Mouse (Mus musculus) thymus, adult 2 months (tissue): Measurements from ENCODE around the gene Calm3. TPM values are rescaled to one million over a fixed set of nuclear protein-coding genes. Genes with fewer than 3 reads are reported as not detected.

Source experiments
- DNase-seq: peaks from one replicate; pipeline ENCODE4 v3.0.0; 2021
- H3K27ac ChIP-seq: fragments of 200-500 bp; 2 replicates; pipeline ENCODE4 v1.5.1; 2012; ENCODE audit warnings: low read length, control low read depth; ENCODE audit not compliant: control insufficient read depth, insufficient read depth
- H3K27me3 ChIP-seq: fragments of 200-500 bp; 2 replicates; pipeline ENCODE4 v1.6.1; 2012; ENCODE audit warnings: mild to moderate bottlenecking, low read length, moderate library complexity, mixed read lengths; ENCODE audit not compliant: control insufficient read depth, insufficient read depth
- H3K36me3 ChIP-seq: fragments of 200-500 bp; 2 replicates; pipeline ENCODE4 v1.6.1; 2012; ENCODE audit warnings: mild to moderate bottlenecking, low read length, moderate library complexity; ENCODE audit not compliant: control insufficient read depth, insufficient read depth
- H3K4me1 ChIP-seq: fragments of 200-500 bp; replicated peaks from 2 replicates; pipeline ENCODE4 v1.6.1; 2012; ENCODE audit warnings: low read length; ENCODE audit not compliant: control insufficient read depth, insufficient read depth
- H3K4me3 ChIP-seq: fragments of 200-500 bp; 2 replicates; pipeline ENCODE4 v1.5.1; 2012; ENCODE audit warnings: mild to moderate bottlenecking, low read length, control low read depth, moderate library complexity; ENCODE audit not compliant: control insufficient read depth, insufficient read depth
- CTCF ChIP-seq: fragments of 200-500 bp; IDR thresholded peaks from 2 replicates; pipeline ENCODE4 v1.5.1; 2012; ENCODE audit warnings: mild to moderate bottlenecking, control low read depth, low read length, moderate library complexity, borderline replicate concordance; ENCODE audit not compliant: control insufficient read depth, poor library complexity, insufficient read depth; ENCODE audit errors: extremely low read depth
- POLR2A ChIP-seq: fragments of 200-500 bp; IDR thresholded peaks from 2 replicates; pipeline ENCODE4 v1.6.1; 2012; ENCODE audit warnings: mild to moderate bottlenecking, low read length, control low read depth, moderate library complexity; ENCODE audit not compliant: control insufficient read depth, poor library complexity, insufficient read depth; ENCODE audit errors: extremely low read depth
- WGBS: fragments of 180-500 bp; shearing (Covaris S2); methylation state at CpG from one replicate; pipeline ENCODE4 v1.1.7; 2018; 5-methylcytosine and 5-hydroxymethylcytosine counted together
- polyA plus RNA-seq: library from polyadenylated mRNA; depleted of rRNA; stranded (reverse); fragments of >200 nt; gene quantifications from 2 replicates; pipeline ENCODE4 v1.2.3, GENCODE M21; 2012

Calm3 gene
- polyA plus RNA-seq, 1 experiment: 398 TPM

- WGBS: 87% methylated on average over 7 of the region's 7 CpGs
- Histone ChIP-seq H3K27ac (no peak overlapping the region), H3K4me3 (no peak overlapping the region), H3K27me3 (peaks cover 4% of the 10 kb centered on the region; the same call in 1 of the 2 replicates), H3K4me1 (peaks cover 17% of the 10 kb centered on the region), H3K36me3 (no peaks in the 10 kb centered on the region)
- TF ChIP-seq CTCF (no peak), POLR2A (no peak)
- no peak for DNase-seq
These were observed 16.4 kb upstream of the Calm3 start for GRCm38 (mm10) chr7:16940292-16940691.

GRCm38 (mm10) chr7:16938117-16938791, 14.3 kb upstream of the Calm3 start:
- Histone ChIP-seq H3K4me1 (0 out of 2 replicates have a peak, but pooled peaks cover 2% of the 10 kb centered on the region), H3K27me3 (no peaks in the 10 kb centered on the region), H3K4me3 (no peak overlapping the region), H3K36me3 (no peaks in the 10 kb centered on the region), H3K27ac (no peak overlapping the region)
- no peak for DNase-seq
- TF ChIP-seq POLR2A (no peak), CTCF (no peak)
- 82% methylated on average over 17 of the region's 17 CpGs for WGBS

- no peak for DNase-seq
- no peaks in the 10 kb centered on the region for H3K27me3 ChIP-seq
- H3K27ac ChIP-seq: no peak overlapping the region
- H3K36me3 ChIP-seq: no peaks in the 10 kb centered on the region
- TF ChIP-seq CTCF (peak; percentile 63; the same call in 1 of the 2 replicates), POLR2A (no peak)
- H3K4me1 ChIP-seq: no peaks in the 10 kb centered on the region
- no peak overlapping the region for H3K4me3 ChIP-seq
- 49% methylated on average over 4 of the region's 4 CpGs for WGBS
These were observed 13.4 kb upstream of the Calm3 start for GRCm38 (mm10) chr7:16937312-16937711.

GRCm38 (mm10) chr7:16932704-16933577, 9.0 kb upstream of the Calm3 start:
- Histone ChIP-seq H3K27me3 (no peaks in the 10 kb centered on the region), H3K27ac (no peak overlapping the region), H3K4me1 (no peaks in the 10 kb centered on the region), H3K4me3 (no peak overlapping the region), H3K36me3 (no peaks in the 10 kb centered on the region)
- WGBS: 44% methylated on average over 14 of the region's 14 CpGs
- TF ChIP-seq CTCF: no peak
- TF ChIP-seq POLR2A: no peak
- DNase-seq: peak; percentile 65

- H3K4me1 ChIP-seq: no peaks in the 10 kb centered on the region
- H3K27ac ChIP-seq: no peak overlapping the region
- H3K27me3 ChIP-seq: no peaks in the 10 kb centered on the region
- no peaks in the 10 kb centered on the region for H3K36me3 ChIP-seq
- DNase-seq: peak; percentile 80
- no peak overlapping the region for H3K4me3 ChIP-seq
- WGBS: 24% methylated on average over 14 of the region's 14 CpGs
- TF ChIP-seq POLR2A (no peak), CTCF (no peak)
These were observed 8.2 kb upstream of the Calm3 start for GRCm38 (mm10) chr7:16931968-16932627.

- H3K4me3 ChIP-seq: no peak overlapping the region
- no peaks in the 10 kb centered on the region for H3K4me1 ChIP-seq
- 8% methylated on average over 1 of the region's 1 CpGs for WGBS
- H3K27ac ChIP-seq: no peak overlapping the region
- peak; percentile 70 for DNase-seq
- no peaks in the 10 kb centered on the region for H3K27me3 ChIP-seq
- no peaks in the 10 kb centered on the region for H3K36me3 ChIP-seq
- TF ChIP-seq POLR2A (no peak), CTCF (no peak)
These were observed 6.9 kb upstream of the Calm3 start for GRCm38 (mm10) chr7:16930850-16931249.
